In genomic region chr6:8510864-8511428, GRCm38 (mm10) we compare ENCODE assay signal across 8 mouse cellular contexts. TPM values are rescaled to one million over a fixed set of nuclear protein-coding genes. Genes with fewer than 3 reads are reported as not detected.
DNase-seq lines count a peak whose midpoint lies in the region; ATAC-seq and TF ChIP-seq lines count a peak whose summit lies in the region.

No protein-coding gene starts in this region.

- H3K27me3 ChIP-seq in hindbrain, embryonic 14.5 days (ENCODE audit: control insufficient read depth, insufficient read depth, low read length), result no peaks in the 10 kb centered on the region
- no peaks in the 10 kb centered on the region for H3K27me3 ChIP-seq in midbrain, postnatal 0 days (ENCODE audit: insufficient read depth, low read length)

- WGBS in hindbrain, embryonic 14.5 days, result 2% methylated on average over 7 of the region's 7 CpGs
- 2% methylated on average over 7 of the region's 7 CpGs for WGBS in midbrain, postnatal 0 days

- H3K27ac ChIP-seq in left cerebral cortex, adult 2 months, result peak overlapping the region; percentile 83
- H3K27ac ChIP-seq in hindbrain, embryonic 14.5 days, result peak overlapping the region; percentile 99; the same call in 1 of the 2 replicates
- peak overlapping the region; percentile 98 for H3K27ac ChIP-seq in midbrain, postnatal 0 days (ENCODE audit: low read depth, low read length)

- no peaks in the 10 kb centered on the region for H3K9me3 ChIP-seq in hindbrain, embryonic 14.5 days (ENCODE audit: control insufficient read depth, low read length)
- no peaks in the 10 kb centered on the region for H3K9me3 ChIP-seq in midbrain, postnatal 0 days (ENCODE audit: low read length)

- no peak for DNase-seq in left cerebral cortex, adult 2 months (ENCODE audit: extremely low spot score in 1 of 2, low spot score in 2 of 2)
- no peak for DNase-seq in left cerebral cortex, postnatal 36 days (ENCODE audit: low spot score in 2 of 2)
- peak; percentile 62 for DNase-seq in brain, embryonic 14.5 days (ENCODE audit: low read depth)
- no peak for DNase-seq in hindbrain, embryonic 14.5 days (ENCODE audit: low spot score)
- DNase-seq in midbrain, postnatal 0 days (ENCODE audit: low spot score), result no peak
- no peak for DNase-seq in frontal cortex, postnatal 14 days (ENCODE audit: low spot score in 2 of 2)
- DNase-seq in left cerebral cortex, adult 18-20 months (ENCODE audit: low spot score in 2 of 2), result no peak
- DNase-seq in left cerebral cortex, adult 8-10 months (ENCODE audit: low spot score in 2 of 2), result no peak

- H3K4me3 ChIP-seq in left cerebral cortex, adult 2 months, result peak overlapping the region; percentile 86
- peak overlapping the region; percentile 94 for H3K4me3 ChIP-seq in hindbrain, embryonic 14.5 days (replicated peaks; ENCODE audit: low read length)
- H3K4me3 ChIP-seq in midbrain, postnatal 0 days (ENCODE audit: low read depth, low read length), result peak overlapping the region; percentile 93

- peaks cover 25% of the 10 kb centered on the region for H3K4me1 ChIP-seq in hindbrain, embryonic 14.5 days (replicated peaks; ENCODE audit: control insufficient read depth, insufficient read depth, low read length)
- no peaks in the 10 kb centered on the region for H3K4me1 ChIP-seq in midbrain, postnatal 0 days (ENCODE audit: insufficient read depth, low read length)

- TF ChIP-seq CTCF in left cerebral cortex, adult 2 months (IDR thresholded peaks at IDR 0.05), result no peak; the same call in 1 of the 2 replicates
- TF ChIP-seq CTCF in brain, embryonic 14.5 days (IDR thresholded peaks at IDR 0.05; ENCODE audit: borderline replicate concordance, extremely low read depth, insufficient read depth, insufficient read length), result no peak
- TF ChIP-seq CTCF in midbrain, postnatal 0 days (IDR thresholded peaks at IDR 0.05), result no peak

- peak overlapping the region; percentile 87 for H3K4me2 ChIP-seq in hindbrain, embryonic 14.5 days (replicated peaks)
- H3K4me2 ChIP-seq in midbrain, postnatal 0 days (ENCODE audit: low read depth, low read length, poor library complexity, severe bottlenecking), result peak overlapping the region; percentile 82

- ATAC-seq in hindbrain, embryonic 14.5 days (ENCODE audit: low FRiP score), result no peak
- no peak for ATAC-seq in midbrain, postnatal 0 days (ENCODE audit: low FRiP score)

- H3K9ac ChIP-seq in hindbrain, embryonic 14.5 days, result peak overlapping the region; percentile 96
- H3K9ac ChIP-seq in midbrain, postnatal 0 days (replicated peaks; ENCODE audit: low read length, poor library complexity, severe bottlenecking), result peak overlapping the region; percentile 94

- no peak for TF ChIP-seq POLR2A in brain, embryonic 14.5 days (IDR thresholded peaks at IDR 0.05; ENCODE audit: borderline replicate concordance, extremely low read depth, insufficient read depth, insufficient read length, poor library complexity, severe bottlenecking)

- intact Hi-C loops in left cerebral cortex, adult 2 months (cut with DNase I), result loop anchor here (5.0 kb wide), 6 partner anchors 89 to 304 kb away; partner anchors contain the start of gene Mios
- intact Hi-C loops in left cerebral cortex, postnatal 36 days (cut with DNase I), result loop anchor here (5.0 kb wide), 2 partner anchors 226 to 234 kb away; no protein-coding TSS in a partner anchor

- no peaks in the 10 kb centered on the region for H3K36me3 ChIP-seq in hindbrain, embryonic 14.5 days (replicated peaks; ENCODE audit: control insufficient read depth, insufficient read depth)
- no peaks in the 10 kb centered on the region for H3K36me3 ChIP-seq in midbrain, postnatal 0 days (ENCODE audit: insufficient read depth, low read length)

RNA-seq across cellular contexts. Expression of gene Glcci1, which starts 1.5 kb away (rescaled TPM):
- total RNA-seq in left cerebral cortex, adult 2 months (2021), result 100 to 1,000 TPM; 160 to 164 TPM
- total RNA-seq in left cerebral cortex, postnatal 36 days (2021), result 100 to 1,000 TPM; 134 to 150 TPM
- polyA plus RNA-seq in brain, embryonic 14.5 days (2012; rRNA removed), result 16.5 and 19.0 TPM in 2 replicates
- 10.0 and 10.5 TPM in 2 replicates for polyA plus RNA-seq in hindbrain, embryonic 14.5 days (2014; fragmentation: Nextera tagmentation; extraction: Ambion mirVana)
- total RNA-seq in midbrain, postnatal 0 days (2014; rRNA removed), result 11.1 and 16.4 TPM in 2 replicates
- polyA plus RNA-seq in midbrain, postnatal 0 days (2015; fragmentation: Nextera tagmentation; extraction: Ambion mirVana), result 5.0 and 5.1 TPM in 2 replicates
- 100 to 1,000 TPM; 175 to 183 TPM for total RNA-seq in left cerebral cortex, adult 18-20 months (2021)
- total RNA-seq in left cerebral cortex, adult 8-10 months (2022), result 100 to 1,000 TPM; 157 to 192 (median 173) TPM
